Mouse (Mus musculus) T-cell, adult 66 days (primary cell): ENCODE results near the gene Cdk4. TPM values are rescaled to one million over a fixed set of nuclear protein-coding genes. Genes with fewer than 3 reads are reported as not detected.

Source experiments
- total RNA-seq, 2 experiments: library from RNA; stranded (reverse); gene quantifications; 3 replicates in 1 of 2; 4 replicates in 1 of 2; pipeline ENCODE4 v1.2.4; 2023

Cdk4 gene
- total RNA-seq, result 100 to 1,000 TPM; 143 to 156 TPM

DNA sequence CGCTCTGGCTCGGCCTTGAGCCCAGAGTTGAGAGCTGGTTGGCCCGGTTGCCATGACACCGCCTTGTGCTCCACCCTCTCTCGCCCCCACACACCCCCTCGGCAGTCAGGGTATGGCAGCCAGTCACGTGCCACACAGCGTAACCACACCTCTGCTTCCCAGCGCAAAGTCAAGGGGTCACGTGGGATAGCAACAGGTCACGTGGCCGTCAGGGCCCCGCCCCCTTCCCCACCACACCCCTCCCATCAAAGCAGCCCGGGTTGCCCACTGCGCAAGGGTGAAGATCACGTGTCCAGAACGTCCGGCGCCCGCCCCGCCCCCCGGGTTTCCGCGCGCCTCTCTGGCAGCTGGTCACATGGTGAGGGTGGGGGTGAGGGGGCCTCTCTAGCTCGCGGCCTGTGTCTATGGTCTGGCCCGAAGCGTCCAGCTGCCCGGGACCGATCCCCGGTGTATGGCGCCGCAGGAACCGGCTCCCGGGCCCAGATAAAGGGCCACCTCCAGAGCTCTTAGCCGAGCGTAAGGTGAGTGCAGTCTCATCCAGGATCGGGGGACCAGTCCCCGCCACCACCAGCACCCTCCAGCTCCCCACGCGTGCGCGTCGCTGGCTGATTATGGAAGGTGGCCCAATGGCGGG lies at the start of gene Cdk4:
Cdk4 (plus strand) TSS at position 296 of the 634 bp plus-strand sequence.

DNA sequence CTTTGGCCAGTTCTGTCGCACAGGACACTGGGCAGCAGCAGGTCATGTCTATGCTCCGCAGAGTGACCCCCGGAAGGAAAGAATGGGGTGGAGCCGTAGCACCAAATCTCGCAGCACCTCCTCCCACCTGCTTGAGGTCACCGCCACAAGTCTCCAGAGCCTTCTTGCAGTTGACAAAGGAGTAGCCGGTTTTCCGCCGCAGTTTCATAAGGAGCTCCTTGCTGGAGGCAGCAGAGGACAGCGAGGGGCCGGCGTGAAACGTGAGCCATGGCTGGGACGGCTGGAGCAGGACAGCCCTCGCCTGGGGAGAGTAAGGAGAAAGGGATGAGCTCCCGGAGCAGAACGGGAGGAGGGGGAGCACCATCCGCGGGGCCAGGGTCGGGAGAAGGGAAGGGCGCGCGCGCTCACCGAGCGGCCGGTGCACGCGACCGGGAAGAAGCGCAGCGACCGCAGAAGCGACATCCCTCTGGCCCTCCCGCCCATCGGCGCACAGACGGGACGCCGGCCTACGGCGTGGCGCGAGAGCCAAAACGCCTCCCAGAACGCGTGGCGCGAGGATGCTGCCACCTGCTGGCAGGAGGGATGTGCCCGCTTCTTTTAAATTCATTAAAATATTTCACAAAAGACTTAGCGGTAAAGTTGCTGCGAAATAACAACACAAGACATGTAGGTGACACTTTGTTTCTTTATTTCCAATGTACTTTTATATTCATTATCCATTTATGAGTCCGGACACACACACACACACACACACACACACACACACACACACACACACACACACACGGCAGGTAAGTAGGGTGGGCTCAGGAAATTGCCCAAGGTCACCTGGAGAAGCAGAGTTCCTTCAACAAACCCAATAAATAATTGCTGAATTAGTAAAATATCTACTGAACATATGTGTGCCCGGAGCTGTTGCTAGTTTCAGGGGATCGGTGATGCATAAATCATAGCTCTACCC lies 32.7 kb upstream of the Cdk4 start, which contains the start of gene Tsfm:
Tsfm (minus strand) TSS at position 505 of the 961 bp plus-strand sequence.

DNA sequence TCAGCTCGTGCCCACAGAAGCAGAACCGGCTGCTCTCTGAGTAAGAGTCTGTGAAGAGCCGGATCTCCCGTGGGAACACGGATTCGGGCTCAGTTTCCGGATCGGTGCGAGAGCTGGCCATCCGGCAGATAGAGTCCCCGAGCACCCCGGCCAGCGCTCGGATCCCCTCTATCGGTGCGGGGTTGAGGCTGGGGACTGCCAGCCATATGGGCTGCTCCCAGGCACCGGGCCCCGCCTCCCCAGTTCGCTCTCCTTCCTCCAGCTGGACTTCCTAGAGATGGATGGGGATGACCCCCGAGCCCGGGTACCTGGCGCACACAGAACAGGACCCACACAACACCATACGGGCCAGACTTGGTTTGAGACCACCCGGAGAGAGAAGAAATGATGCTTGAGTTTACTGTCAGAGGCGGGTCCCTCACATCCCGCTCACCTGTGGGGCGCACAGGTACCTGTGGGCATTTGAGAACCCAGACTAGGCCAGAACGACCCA lies 22.0 kb upstream of the Cdk4 start, which contains the start of the genes Mettl1 and Eef1akmt3:
Mettl1 (plus strand) TSS at position 141 of the 493 bp plus-strand sequence.
Eef1akmt3 (minus strand) TSS at position 240 of the 493 bp plus-strand sequence.

DNA sequence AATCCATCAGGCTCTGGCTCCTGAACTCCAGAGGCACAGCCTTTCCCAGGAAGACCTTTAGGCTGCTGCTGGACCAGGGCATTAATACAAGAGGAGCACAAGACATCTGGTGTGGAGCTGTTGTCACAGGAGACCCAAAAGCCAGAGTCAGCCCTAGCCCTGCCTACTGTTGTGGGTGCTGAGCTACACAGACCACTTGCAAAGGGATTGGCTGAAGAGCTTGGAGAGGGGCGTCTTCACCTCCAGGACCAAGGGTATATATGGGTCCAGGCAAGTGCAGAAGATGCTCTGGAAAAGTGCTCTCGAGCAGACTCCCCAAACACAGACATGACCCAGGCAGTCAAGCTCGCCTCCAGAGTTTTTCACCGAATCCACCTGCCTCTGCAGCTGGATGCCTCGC lies 15.4 kb upstream of the Cdk4 start, which contains the start of gene Cyp27b1:
Cyp27b1 (plus strand) TSS at position 297 of the 400 bp plus-strand sequence.

DNA sequence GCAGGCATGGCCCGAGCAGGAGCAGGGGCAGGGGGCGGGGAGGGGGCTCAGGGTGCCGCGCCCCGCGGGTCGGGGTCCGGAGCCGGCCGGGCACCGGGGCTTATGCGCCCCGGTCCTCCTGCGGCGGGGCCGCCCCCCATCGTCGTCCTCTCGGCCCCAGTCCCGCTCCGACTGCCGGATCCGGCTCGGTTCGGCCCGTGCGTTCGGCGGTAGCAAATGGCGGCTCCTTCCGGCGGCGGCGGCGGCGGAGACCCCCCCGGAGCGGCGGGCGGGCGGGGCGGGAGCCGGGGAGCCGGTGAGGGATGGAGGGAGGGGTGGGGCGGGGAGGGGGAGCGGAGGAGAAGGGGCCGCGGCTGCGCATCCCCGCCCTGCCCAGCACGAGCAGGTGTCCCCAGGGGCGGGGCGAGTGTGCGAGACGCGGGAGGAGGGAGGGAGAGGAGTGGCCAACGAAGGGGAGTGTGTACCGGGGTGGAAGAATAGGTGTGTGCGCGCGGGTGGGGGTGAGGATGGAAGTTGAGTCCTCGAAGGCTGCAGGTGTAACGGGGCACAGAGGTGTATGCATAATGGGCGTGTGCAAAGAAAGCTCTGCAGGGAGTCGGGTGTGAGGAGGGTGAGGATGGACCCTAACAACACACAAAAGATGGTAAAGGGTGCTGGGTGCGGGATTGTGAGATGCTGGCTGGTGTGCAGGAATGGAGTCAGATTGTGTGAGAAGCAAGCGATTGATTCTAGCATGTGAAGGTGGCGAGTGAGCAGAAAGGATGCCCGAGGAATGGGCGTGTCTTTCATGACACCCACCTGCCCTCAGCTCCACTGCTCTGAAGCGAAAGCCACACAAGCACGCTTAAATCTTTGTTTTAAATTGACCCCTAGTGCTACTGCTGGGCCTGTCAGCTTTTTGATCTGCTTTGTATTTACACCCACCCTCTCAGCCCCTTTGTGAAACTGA lies 3.1 kb upstream of the Cdk4 start, which contains the start of gene March9:
March9 (minus strand) TSS at position 217 of the 949 bp plus-strand sequence.

DNA sequence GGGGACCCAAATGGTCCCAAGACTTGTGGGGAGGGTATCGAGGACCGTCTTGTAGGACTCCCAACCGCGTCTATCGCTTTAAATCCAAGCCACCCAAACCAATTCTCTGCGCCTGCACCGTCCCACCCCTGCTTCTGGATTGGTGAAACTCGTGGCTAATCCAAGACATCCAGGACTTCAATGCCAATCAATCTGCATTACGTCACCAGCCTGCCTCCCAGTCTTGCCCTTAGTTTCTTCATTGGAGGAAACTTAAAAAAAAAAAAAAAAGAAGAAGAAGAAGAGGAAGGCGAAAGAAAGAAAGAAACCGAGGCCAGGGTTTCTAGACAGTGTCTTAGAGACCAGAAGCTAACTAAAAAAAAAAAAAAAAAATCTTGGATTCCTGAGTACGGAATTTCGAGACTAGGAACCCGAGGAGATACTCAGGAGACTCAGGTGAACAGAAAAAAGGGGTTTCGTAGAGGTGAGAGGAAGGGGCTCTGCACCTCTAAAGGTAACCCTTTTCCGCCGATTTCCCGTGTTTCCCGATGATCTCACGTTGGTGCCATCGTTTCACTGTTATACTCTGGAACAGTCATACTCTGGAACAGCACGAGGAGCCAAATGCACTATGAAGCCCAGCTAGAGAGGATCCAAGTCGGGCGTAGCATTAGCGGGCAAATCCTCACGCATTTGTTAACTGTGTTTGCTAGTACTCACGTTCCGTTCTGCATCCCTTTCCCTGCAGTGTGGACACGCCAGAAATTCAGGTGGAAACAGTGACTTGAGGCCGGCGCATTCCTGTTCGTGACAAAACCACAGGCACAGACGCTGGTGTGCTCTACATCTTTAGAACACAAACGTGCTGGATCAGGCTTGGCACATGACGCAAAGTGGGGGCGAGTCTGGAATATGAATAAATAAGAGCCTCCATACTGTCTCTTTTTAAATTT lies 7.1 kb downstream of the Cdk4 start, which contains the start of gene Tspan31:
Tspan31 (minus strand) TSS at position 75 of the 932 bp plus-strand sequence.

DNA sequence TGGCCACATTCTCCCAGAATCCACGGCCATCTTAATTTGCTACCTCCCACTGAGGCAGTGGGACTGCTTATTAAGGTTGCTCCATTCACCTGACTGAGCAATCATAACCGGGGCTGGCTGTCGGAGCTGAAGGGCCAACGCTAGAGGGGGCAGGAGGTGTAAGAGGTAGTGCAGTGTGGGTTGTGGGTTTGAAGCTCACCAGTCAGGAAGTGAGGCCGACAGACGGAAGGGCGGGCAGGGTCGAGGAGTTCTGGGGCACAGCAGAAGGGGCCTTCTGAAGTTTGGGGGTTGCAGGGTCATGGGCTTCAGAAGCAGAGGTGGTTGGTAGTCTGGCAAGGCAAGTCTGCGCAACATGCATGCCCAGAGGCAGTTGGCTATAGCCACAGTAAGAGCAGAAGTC lies 11.7 kb downstream of the Cdk4 start, which contains the start of gene Agap2:
Agap2 (plus strand) TSS at position 205 of the 400 bp plus-strand sequence.

Other genes with a start within 250 kb of the Cdk4 start
- 1 to 10 TPM; 6.7 to 8.1 TPM for gene Atp23, start 162.2 kb upstream of the Cdk4 start, total RNA-seq
- gene Ctdsp2, start 84.8 kb upstream of the Cdk4 start, total RNA-seq, result 10 to 100 TPM; 94.7 to 97.8 TPM
- 1 to 10 TPM; 2.1 to 2.2 TPM for gene Avil, start 62.8 kb upstream of the Cdk4 start, total RNA-seq
- 10 to 100 TPM; 18.8 to 20.9 TPM for gene Tsfm, start 32.7 kb upstream of the Cdk4 start, total RNA-seq
- 10 to 100 TPM; 23.4 to 26.8 TPM for gene Mettl1, start 22.1 kb upstream of the Cdk4 start, total RNA-seq
- under 1 TPM in 1 of 2 experiments, not detected in 1; 0.21 TPM for gene Eef1akmt3, start 22.0 kb upstream of the Cdk4 start, total RNA-seq
- 1 to 10 TPM in 1 of 2 experiments, under 1 TPM in 1; 0.80 to 2.0 TPM for gene Cyp27b1, start 15.3 kb upstream of the Cdk4 start, total RNA-seq
- gene March9, start 3.4 kb upstream of the Cdk4 start, total RNA-seq, result 1 to 10 TPM; 5.4 to 5.7 TPM
- 10 to 100 TPM; 10.3 to 13.2 TPM for gene Tspan31, start 6.7 kb downstream of the Cdk4 start, total RNA-seq
- 100 to 1,000 TPM; 166 to 167 TPM for gene Agap2, start 11.8 kb downstream of the Cdk4 start, total RNA-seq
- 100 to 1,000 TPM in 1 of 2 experiments, 10 to 100 TPM in 1; 98.4 to 100 TPM for gene Os9, start 57.6 kb downstream of the Cdk4 start, total RNA-seq
- 100 to 1,000 TPM; 696 to 735 TPM for gene B4galnt1, start 101.7 kb downstream of the Cdk4 start, total RNA-seq
- under 1 TPM in 1 of 2 experiments, not detected in 1; 0.29 TPM for gene Slc26a10, start 117.1 kb downstream of the Cdk4 start, total RNA-seq
- 1 to 10 TPM in 1 of 2 experiments, not detected in 1; 1.5 TPM for gene Arhgef25, start 126.5 kb downstream of the Cdk4 start, total RNA-seq
- gene Dtx3, start 132.2 kb downstream of the Cdk4 start, total RNA-seq, result 10 to 100 TPM; 53.6 to 73.9 TPM
- 10 to 100 TPM; 44.9 to 47.9 TPM for gene Pip4k2c, start 148.1 kb downstream of the Cdk4 start, total RNA-seq
- gene Kif5a, start 199.8 kb downstream of the Cdk4 start, total RNA-seq, result under 1 TPM; 0.44 to 0.56 TPM
- gene Dctn2, start 202.8 kb downstream of the Cdk4 start, total RNA-seq, result 10 to 100 TPM; 98.0 to 98.9 TPM
- 100 to 1,000 TPM; 110 to 113 TPM for gene Mbd6, start 225.5 kb downstream of the Cdk4 start, total RNA-seq
- 10 to 100 TPM; 51.4 to 67.0 TPM for gene Mars, start 248.3 kb downstream of the Cdk4 start, total RNA-seq